Mouse (Mus musculus): ENCODE measurements around the gene Lpxn.

GRCm38 (mm10) chr19:12833625-12834024 lies 37.6 kb downstream of the Lpxn start:
- TF ChIP-seq CTCF (conservative IDR thresholded peaks at IDR 0.05; ENCODE audit: insufficient read depth, insufficient read length, low read depth, low read length) (no peak), POLR2A (IDR thresholded peaks at IDR 0.05; ENCODE audit: low read depth, low read length) (no peak)

Measured in kidney, adult 2 months (tissue).